Mouse (Mus musculus): ENCODE results near the gene Rbbp8nl. TPM values are rescaled to one million over a fixed set of nuclear protein-coding genes. Genes with fewer than 3 reads are reported as not detected.

Rbbp8nl gene
- polyA plus RNA-seq, 1 experiment from 2014 or later: not detected

GRCm38 (mm10) chr2:180236930-180237329 lies 52.7 kb downstream of the Rbbp8nl start:
- no peaks in the 10 kb centered on the region for H3K9me3 ChIP-seq (ENCODE audit: control insufficient read depth, low read length)
- ATAC-seq: no peak
- no peak overlapping the region for H3K27ac ChIP-seq (ENCODE audit: low read length)
- 91% methylated on average over 3 of the region's 3 CpGs for WGBS
- no peak overlapping the region for H3K9ac ChIP-seq (replicated peaks; ENCODE audit: low read depth, low read length)
- H3K36me3 ChIP-seq (ENCODE audit: control insufficient read depth, insufficient read depth): no peaks in the 10 kb centered on the region
- no peak overlapping the region for H3K4me2 ChIP-seq (ENCODE audit: low read length)
- H3K4me3 ChIP-seq (replicated peaks; ENCODE audit: low read length): no peak overlapping the region
- no peaks in the 10 kb centered on the region for H3K27me3 ChIP-seq (replicated peaks; ENCODE audit: control insufficient read depth, insufficient read depth, low read length)
- H3K4me1 ChIP-seq (replicated peaks; ENCODE audit: control insufficient read depth, insufficient read depth, low read length): no peaks in the 10 kb centered on the region

DNA sequence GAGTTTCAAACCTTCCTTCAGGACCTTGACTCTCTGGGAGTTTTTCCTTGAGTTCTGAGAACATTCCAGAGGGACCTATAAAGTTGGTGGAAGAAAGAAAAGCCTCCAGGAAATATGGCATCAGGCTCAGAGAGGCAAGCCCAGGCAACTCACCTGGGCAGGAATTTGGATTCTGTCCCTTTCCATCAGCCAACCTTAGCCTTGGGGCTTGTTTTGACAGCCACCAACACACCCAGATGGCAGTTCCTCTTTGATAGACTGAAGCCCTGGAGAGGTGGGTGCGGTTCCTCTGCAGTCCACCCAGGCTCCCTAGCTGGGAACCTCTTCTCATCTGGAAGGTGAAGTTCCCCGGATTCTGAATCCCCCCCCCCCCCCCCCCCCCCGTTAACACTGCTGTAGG lies 53.2 kb downstream of the Rbbp8nl start:
- no peak for ATAC-seq
- Histone ChIP-seq H3K9ac (replicated peaks; ENCODE audit: low read depth, low read length) (no peak overlapping the region), H3K4me1 (replicated peaks; ENCODE audit: control insufficient read depth, insufficient read depth, low read length) (no peaks in the 10 kb centered on the region), H3K36me3 (ENCODE audit: control insufficient read depth, insufficient read depth) (no peaks in the 10 kb centered on the region), H3K9me3 (ENCODE audit: control insufficient read depth, low read length) (no peaks in the 10 kb centered on the region), H3K4me2 (ENCODE audit: low read length) (no peak overlapping the region), H3K27ac (ENCODE audit: low read length) (no peak overlapping the region), H3K4me3 (replicated peaks; ENCODE audit: low read length) (no peak overlapping the region), H3K27me3 (replicated peaks; ENCODE audit: control insufficient read depth, insufficient read depth, low read length) (no peaks in the 10 kb centered on the region)
- WGBS: 55% methylated on average over 3 of the region's 3 CpGs

- H3K9me3 ChIP-seq (ENCODE audit: control insufficient read depth, low read length): no peaks in the 10 kb centered on the region
- H3K9ac ChIP-seq (replicated peaks; ENCODE audit: low read depth, low read length): no peak overlapping the region
- no peaks in the 10 kb centered on the region for H3K4me1 ChIP-seq (replicated peaks; ENCODE audit: control insufficient read depth, insufficient read depth, low read length)
- no peak overlapping the region for H3K27ac ChIP-seq (ENCODE audit: low read length)
- H3K27me3 ChIP-seq (replicated peaks; ENCODE audit: control insufficient read depth, insufficient read depth, low read length): no peaks in the 10 kb centered on the region
- H3K4me3 ChIP-seq (replicated peaks; ENCODE audit: low read length): no peak overlapping the region
- H3K4me2 ChIP-seq (ENCODE audit: low read length): no peak overlapping the region
- no peaks in the 10 kb centered on the region for H3K36me3 ChIP-seq (ENCODE audit: control insufficient read depth, insufficient read depth)
- WGBS: 96% methylated on average over 4 of the region's 4 CpGs
- no peak for ATAC-seq
Measured at GRCm38 (mm10) chr2:180235788-180236187, 53.9 kb downstream of the Rbbp8nl start.

DNA sequence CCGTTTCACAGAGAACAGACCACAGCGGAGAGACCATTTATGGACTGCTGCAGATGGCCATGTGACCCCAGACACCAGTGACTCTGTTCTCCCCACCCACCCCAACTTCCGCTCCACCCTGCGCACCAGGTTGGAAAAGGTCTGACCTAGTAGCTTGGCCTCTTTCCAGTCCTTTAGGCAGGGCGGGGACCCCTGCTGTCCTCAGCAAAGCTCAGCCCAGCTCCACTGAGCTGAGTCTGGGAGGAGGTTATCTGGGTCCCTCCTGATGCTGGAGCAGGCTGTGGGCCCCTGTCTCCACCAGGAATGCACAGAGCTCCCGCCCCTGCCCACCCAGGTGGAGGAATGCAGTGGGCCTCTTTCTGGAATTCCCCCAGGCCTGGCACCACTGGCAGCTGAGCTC lies 54.7 kb downstream of the Rbbp8nl start:
- Histone ChIP-seq H3K4me1 (replicated peaks; ENCODE audit: control insufficient read depth, insufficient read depth, low read length) (no peaks in the 10 kb centered on the region), H3K36me3 (ENCODE audit: control insufficient read depth, insufficient read depth) (no peaks in the 10 kb centered on the region), H3K4me3 (replicated peaks; ENCODE audit: low read length) (no peak overlapping the region), H3K27me3 (replicated peaks; ENCODE audit: control insufficient read depth, insufficient read depth, low read length) (no peaks in the 10 kb centered on the region), H3K27ac (ENCODE audit: low read length) (no peak overlapping the region), H3K9me3 (ENCODE audit: control insufficient read depth, low read length) (no peaks in the 10 kb centered on the region), H3K9ac (replicated peaks; ENCODE audit: low read depth, low read length) (no peak overlapping the region), H3K4me2 (ENCODE audit: low read length) (no peak overlapping the region)
- 52% methylated on average over 6 of the region's 6 CpGs for WGBS
- ATAC-seq: no peak

GRCm38 (mm10) chr2:180234353-180234752 lies 55.3 kb downstream of the Rbbp8nl start:
- Histone ChIP-seq H3K4me2 (ENCODE audit: low read length) (no peak overlapping the region), H3K4me3 (replicated peaks; ENCODE audit: low read length) (no peak overlapping the region), H3K27me3 (replicated peaks; ENCODE audit: control insufficient read depth, insufficient read depth, low read length) (no peaks in the 10 kb centered on the region), H3K9ac (replicated peaks; ENCODE audit: low read depth, low read length) (no peak overlapping the region), H3K9me3 (ENCODE audit: control insufficient read depth, low read length) (no peaks in the 10 kb centered on the region), H3K27ac (ENCODE audit: low read length) (no peak overlapping the region), H3K36me3 (ENCODE audit: control insufficient read depth, insufficient read depth) (no peaks in the 10 kb centered on the region), H3K4me1 (replicated peaks; ENCODE audit: control insufficient read depth, insufficient read depth, low read length) (no peaks in the 10 kb centered on the region)
- no peak for ATAC-seq
- WGBS: 93% methylated on average over 8 of the region's 8 CpGs

DNA sequence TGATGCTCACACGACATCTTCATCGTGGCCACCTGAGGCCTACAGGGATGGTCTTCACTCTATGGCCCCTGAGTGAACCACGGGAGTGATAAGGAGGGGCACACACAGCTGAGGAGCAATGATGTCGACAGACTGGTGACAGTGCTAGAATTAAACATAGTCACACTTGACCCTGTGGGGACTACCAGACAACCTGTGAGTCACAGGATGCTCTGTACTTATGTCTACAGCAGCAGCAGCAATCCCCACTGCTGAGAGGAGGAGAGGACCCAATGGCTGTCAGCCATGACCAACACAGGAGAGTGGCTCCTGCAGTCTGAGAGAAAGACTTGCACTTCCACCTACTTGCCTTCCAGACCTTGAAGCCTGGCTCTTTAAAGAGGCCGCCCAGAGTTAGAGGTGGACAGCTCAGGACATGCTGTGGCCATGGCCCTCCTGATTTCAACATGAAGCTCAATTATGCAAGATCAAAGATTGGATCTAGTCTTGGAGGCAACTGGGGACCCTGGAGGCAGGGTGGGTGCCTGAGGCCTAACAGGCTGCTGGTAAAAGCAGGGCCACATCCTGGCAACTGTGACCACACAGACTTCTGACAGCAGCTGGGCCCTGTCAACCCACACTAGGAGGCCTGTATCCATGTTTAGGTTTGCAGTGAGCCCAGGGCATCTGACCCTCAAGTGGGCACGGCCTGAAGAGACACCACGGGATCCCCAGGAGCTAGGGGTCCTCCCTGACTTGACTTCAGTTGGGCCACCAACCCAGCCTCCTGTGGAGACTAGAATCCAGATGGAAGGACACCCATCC lies 56.4 kb downstream of the Rbbp8nl start:
- Histone ChIP-seq H3K4me3 (replicated peaks; ENCODE audit: low read length) (no peak overlapping the region), H3K9ac (replicated peaks; ENCODE audit: low read depth, low read length) (no peak overlapping the region), H3K36me3 (ENCODE audit: control insufficient read depth, insufficient read depth) (no peaks in the 10 kb centered on the region), H3K9me3 (ENCODE audit: control insufficient read depth, low read length) (no peaks in the 10 kb centered on the region), H3K27ac (ENCODE audit: low read length) (no peak overlapping the region), H3K4me1 (replicated peaks; ENCODE audit: control insufficient read depth, insufficient read depth, low read length) (no peaks in the 10 kb centered on the region; the same call in 1 of the 2 replicates), H3K4me2 (ENCODE audit: low read length) (no peak overlapping the region), H3K27me3 (replicated peaks; ENCODE audit: control insufficient read depth, insufficient read depth, low read length) (no peaks in the 10 kb centered on the region)
- 91% methylated on average over 7 of the region's 7 CpGs for WGBS
- ATAC-seq: no peak

DNA sequence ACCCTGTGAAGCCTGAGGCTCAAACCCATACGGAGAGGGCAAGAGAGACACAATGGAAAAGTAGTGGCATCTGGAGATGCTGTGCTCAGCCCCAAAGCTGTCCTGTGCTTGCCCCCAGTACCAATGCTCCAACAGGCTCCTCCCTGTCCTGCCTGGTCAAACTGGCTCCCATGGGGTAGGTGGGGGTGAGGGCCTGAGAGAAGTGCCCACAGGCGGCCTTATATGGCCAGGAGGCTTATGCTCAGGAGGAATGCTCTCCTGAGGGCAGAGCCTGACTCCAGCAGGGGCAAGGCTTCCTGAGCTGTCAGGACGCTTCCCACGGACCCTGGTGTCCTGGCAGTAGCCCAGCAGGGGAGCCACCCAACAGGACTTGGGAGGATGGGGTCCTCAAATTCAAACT lies 59.2 kb downstream of the Rbbp8nl start:
- Histone ChIP-seq H3K4me2 (ENCODE audit: low read length) (no peak overlapping the region), H3K4me3 (replicated peaks; ENCODE audit: low read length) (no peak overlapping the region), H3K4me1 (replicated peaks; ENCODE audit: control insufficient read depth, insufficient read depth, low read length) (peaks cover 16% of the 10 kb centered on the region), H3K27me3 (replicated peaks; ENCODE audit: control insufficient read depth, insufficient read depth, low read length) (no peaks in the 10 kb centered on the region; the same call in 1 of the 2 replicates), H3K9me3 (ENCODE audit: control insufficient read depth, low read length) (no peaks in the 10 kb centered on the region), H3K27ac (ENCODE audit: low read length) (no peak overlapping the region), H3K36me3 (ENCODE audit: control insufficient read depth, insufficient read depth) (no peaks in the 10 kb centered on the region), H3K9ac (replicated peaks; ENCODE audit: low read depth, low read length) (no peak overlapping the region)
- ATAC-seq: no peak
- WGBS: 50% methylated on average over 4 of the region's 4 CpGs

- H3K27ac ChIP-seq (ENCODE audit: low read length): no peak overlapping the region
Measured at GRCm38 (mm10) chr2:180229129-180229528, 60.5 kb downstream of the Rbbp8nl start.

GRCm38 (mm10) chr2:180228592-180228991 lies 61.1 kb downstream of the Rbbp8nl start:
- Histone ChIP-seq H3K4me3 (replicated peaks; ENCODE audit: low read length) (no peak overlapping the region), H3K4me2 (ENCODE audit: low read length) (no peak overlapping the region), H3K27me3 (replicated peaks; ENCODE audit: control insufficient read depth, insufficient read depth, low read length) (no peaks in the 10 kb centered on the region; the same call in none of the 2 replicates), H3K27ac (ENCODE audit: low read length) (no peak overlapping the region), H3K9ac (replicated peaks; ENCODE audit: low read depth, low read length) (no peak overlapping the region), H3K36me3 (ENCODE audit: control insufficient read depth, insufficient read depth) (no peaks in the 10 kb centered on the region), H3K4me1 (replicated peaks; ENCODE audit: control insufficient read depth, insufficient read depth, low read length) (peaks cover 23% of the 10 kb centered on the region), H3K9me3 (ENCODE audit: control insufficient read depth, low read length) (no peaks in the 10 kb centered on the region)
- no peak for ATAC-seq
- 66% methylated on average over 7 of the region's 7 CpGs for WGBS

More at GRCm38 (mm10) chr2:180229129-180229528, 60.5 kb downstream of the Rbbp8nl start:
- H3K9me3 ChIP-seq (ENCODE audit: control insufficient read depth, low read length): no peaks in the 10 kb centered on the region
- WGBS: 79% methylated on average over 3 of the region's 3 CpGs
- H3K9ac ChIP-seq (replicated peaks; ENCODE audit: low read depth, low read length): no peak overlapping the region
- no peak for ATAC-seq
- H3K27me3 ChIP-seq (replicated peaks; ENCODE audit: control insufficient read depth, insufficient read depth, low read length): no peaks in the 10 kb centered on the region; the same call in none of the 2 replicates
- H3K4me2 ChIP-seq (ENCODE audit: low read length): no peak overlapping the region
- no peak overlapping the region for H3K4me3 ChIP-seq (replicated peaks; ENCODE audit: low read length)
- H3K4me1 ChIP-seq (replicated peaks; ENCODE audit: control insufficient read depth, insufficient read depth, low read length): peaks cover 23% of the 10 kb centered on the region
- H3K36me3 ChIP-seq (ENCODE audit: control insufficient read depth, insufficient read depth): no peaks in the 10 kb centered on the region

Data from forebrain, embryonic 16.5 days (tissue).